Mouse (Mus musculus) hindbrain, embryonic 15.5 days (tissue): Measurements from ENCODE around the gene Ptprf. TPM values are rescaled to one million over a fixed set of nuclear protein-coding genes. Genes with fewer than 3 reads are reported as not detected.

Source experiments
- ATAC-seq: fragments of 200-750 bp; cut with Nextera tagmentation; 2 replicates; pipeline ENCODE4 v1.8.0; 2017; ENCODE audit warnings: low read depth, moderate number of reproducible peaks, moderate TSS enrichment; ENCODE audit not compliant: low FRiP score
- H3K27ac ChIP-seq: fragments of 300-500 bp; sonication (generic); replicated peaks from 2 replicates; pipeline ENCODE4 v1.5.1; 2015; ENCODE audit warnings: mild to moderate bottlenecking, inconsistent platforms
- H3K27me3 ChIP-seq: fragments of 300-500 bp; sonication (generic); 2 replicates; pipeline ENCODE4 v1.6.1; 2015; ENCODE audit warnings: control low read depth, inconsistent platforms
- H3K36me3 ChIP-seq: fragments of 300-500 bp; sonication (generic); 2 replicates; pipeline ENCODE4 v1.6.1; 2015; ENCODE audit warnings: control low read depth, inconsistent platforms
- H3K4me1 ChIP-seq: fragments of 300-500 bp; sonication (generic); replicated peaks from 2 replicates; pipeline ENCODE4 v1.6.1; 2015; ENCODE audit warnings: control low read depth, inconsistent platforms
- H3K4me2 ChIP-seq: fragments of 300-500 bp; sonication (generic); 2 replicates; pipeline ENCODE4 v1.6.1; 2015; ENCODE audit warnings: moderate library complexity, mild to moderate bottlenecking, inconsistent platforms
- H3K4me3 ChIP-seq: fragments of 300-500 bp; sonication (generic); 2 replicates; pipeline ENCODE4 v1.5.1; 2015; ENCODE audit warnings: mild to moderate bottlenecking, inconsistent platforms
- H3K9ac ChIP-seq: fragments of 300-500 bp; sonication (generic); 2 replicates; pipeline ENCODE4 v1.6.1; 2015; ENCODE audit warnings: inconsistent platforms
- H3K9me3 ChIP-seq: fragments of 300-500 bp; sonication (generic); 2 replicates; pipeline ENCODE4 v1.6.1; 2016; ENCODE audit warnings: control low read depth, inconsistent platforms
- WGBS: fragments of 180-500 bp; shearing (Covaris S2); methylation state at CpG from one replicate; pipeline ENCODE4 v1.1.7; 2015; 5-methylcytosine and 5-hydroxymethylcytosine counted together
- polyA plus RNA-seq: library from polyadenylated mRNA; unstranded; fragments of >200 nt; fragmentation: Nextera tagmentation; extraction: Ambion mirVana; gene quantifications from 2 replicates; pipeline ENCODE4 v1.2.1, GENCODE M21; 2015

Gene Ptprf
- polyA plus RNA-seq: 80.0 and 86.3 TPM in 2 replicates

DNA sequence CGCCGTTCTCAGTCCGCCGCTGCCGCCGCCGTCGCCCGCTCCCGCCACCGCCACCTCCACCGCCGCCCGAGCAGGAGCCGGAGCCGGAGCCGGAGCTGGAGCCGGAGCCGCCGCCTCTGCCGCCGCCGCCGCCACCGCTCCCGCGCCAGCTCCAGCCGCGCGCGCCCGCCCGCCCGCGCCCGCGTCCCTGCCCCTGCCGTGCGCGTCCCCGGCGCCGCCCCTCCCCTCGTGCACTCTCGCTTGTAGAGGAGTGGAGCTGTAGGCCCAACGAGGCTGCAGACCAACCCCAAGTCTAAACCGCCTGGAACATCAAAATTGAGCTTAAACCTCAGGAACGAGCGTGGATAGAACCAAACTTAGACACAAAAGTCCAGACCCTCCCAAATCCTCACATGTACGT is at the start of gene Ptprf:
Gene Ptprf (minus strand): TSS at position 175 of the 400 bp plus-strand sequence.
- peak; percentile 69 for ATAC-seq
- peaks cover 45% of the 10 kb centered on the region for H3K4me1 ChIP-seq
- H3K9me3 ChIP-seq: no peaks in the 10 kb centered on the region
- peak within 1 kb of the TSS; percentile 91 for H3K27ac ChIP-seq
- H3K9ac ChIP-seq: peak within 1 kb of the TSS; percentile 95
- H3K4me2 ChIP-seq: peak within 1 kb of the TSS; percentile 92
- H3K4me3 ChIP-seq: peak within 1 kb of the TSS; percentile 83
- WGBS: 1% methylated on average over 17 of the region's 50 CpGs
- H3K36me3 ChIP-seq: no peaks in the 10 kb centered on the region
- no peaks in the 10 kb centered on the region for H3K27me3 ChIP-seq

DNA sequence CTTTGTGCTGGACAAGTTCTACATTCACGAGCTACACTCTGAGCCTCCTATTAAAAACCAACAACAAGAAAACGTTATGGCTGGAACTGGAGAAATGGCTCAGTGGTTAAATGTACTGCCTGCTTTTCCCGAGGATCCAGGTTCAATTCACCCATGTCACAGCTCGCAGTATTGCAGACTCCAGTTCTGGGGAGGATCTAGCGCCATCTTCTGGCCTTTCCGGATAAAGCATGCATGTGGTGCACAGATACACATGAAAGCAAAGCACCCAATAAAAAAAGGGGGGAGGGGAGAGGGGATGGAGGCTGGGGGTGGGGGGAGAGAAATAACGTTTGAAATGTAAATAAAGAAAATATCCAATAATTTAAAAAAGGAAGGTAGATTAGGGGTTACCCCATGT is 45.5 kb upstream of the Ptprf start:
- H3K9ac ChIP-seq: no peak overlapping the region
- no peaks in the 10 kb centered on the region for H3K9me3 ChIP-seq
- 16% methylated on average over 7 of the region's 7 CpGs for WGBS
- H3K4me2 ChIP-seq: no peak overlapping the region
- H3K4me3 ChIP-seq: no peak overlapping the region
- no peaks in the 10 kb centered on the region for H3K27me3 ChIP-seq
- H3K36me3 ChIP-seq: no peaks in the 10 kb centered on the region
- H3K27ac ChIP-seq: no peak overlapping the region
- H3K4me1 ChIP-seq: no peaks in the 10 kb centered on the region
- ATAC-seq: no peak

DNA sequence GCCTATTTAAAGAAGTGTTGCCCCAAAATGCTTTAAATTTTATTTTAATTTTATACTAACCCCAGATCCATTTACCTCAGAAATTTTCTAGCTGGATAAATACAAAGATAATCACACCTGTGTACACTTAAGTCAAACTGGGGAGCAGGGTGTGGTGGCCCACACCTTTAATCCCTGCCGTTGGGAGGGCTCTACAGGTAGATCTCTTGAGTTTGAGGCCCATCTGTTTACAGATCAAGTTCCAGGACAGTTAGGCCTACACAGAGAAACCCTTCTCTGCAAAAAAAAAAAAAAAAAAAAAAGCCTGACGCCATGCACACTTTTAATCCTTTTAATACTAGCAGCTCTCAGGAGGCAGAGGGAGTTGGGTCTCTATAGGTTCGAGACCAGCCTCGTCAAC is 44.8 kb upstream of the Ptprf start:
- Histone ChIP-seq H3K4me3 (no peak overlapping the region), H3K27me3 (no peaks in the 10 kb centered on the region), H3K4me1 (no peaks in the 10 kb centered on the region), H3K27ac (no peak overlapping the region), H3K4me2 (no peak overlapping the region), H3K9me3 (no peaks in the 10 kb centered on the region), H3K9ac (no peak overlapping the region), H3K36me3 (no peaks in the 10 kb centered on the region)
- 86% methylated on average over 4 of the region's 4 CpGs for WGBS
- no peak for ATAC-seq

DNA sequence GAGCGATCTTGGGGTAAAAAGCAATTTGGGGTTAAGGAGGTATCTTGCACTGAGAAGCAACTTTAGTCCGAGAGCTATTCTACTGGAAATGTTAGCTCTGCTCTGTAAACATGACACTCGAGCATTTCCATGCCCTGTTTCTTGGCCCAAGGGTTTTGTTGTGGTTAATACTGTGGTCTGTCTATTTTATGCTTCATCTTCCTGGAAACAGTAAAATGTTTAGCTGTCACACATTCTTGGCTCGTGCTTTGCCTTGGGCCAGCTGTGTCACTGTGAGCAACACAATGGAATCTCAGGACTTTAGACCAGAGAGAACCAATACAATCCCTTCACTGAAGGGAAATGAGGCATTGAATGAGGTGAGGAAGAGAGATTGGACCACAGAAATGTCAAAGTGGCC is 40.6 kb upstream of the Ptprf start:
- no peak overlapping the region for H3K27ac ChIP-seq
- H3K4me3 ChIP-seq: no peak overlapping the region
- H3K4me2 ChIP-seq: no peak overlapping the region
- no peaks in the 10 kb centered on the region for H3K9me3 ChIP-seq
- H3K36me3 ChIP-seq: no peaks in the 10 kb centered on the region
- no peaks in the 10 kb centered on the region for H3K4me1 ChIP-seq
- H3K9ac ChIP-seq: no peak overlapping the region
- no peaks in the 10 kb centered on the region for H3K27me3 ChIP-seq
- 58% methylated on average over 4 of the region's 4 CpGs for WGBS
- no peak for ATAC-seq

DNA sequence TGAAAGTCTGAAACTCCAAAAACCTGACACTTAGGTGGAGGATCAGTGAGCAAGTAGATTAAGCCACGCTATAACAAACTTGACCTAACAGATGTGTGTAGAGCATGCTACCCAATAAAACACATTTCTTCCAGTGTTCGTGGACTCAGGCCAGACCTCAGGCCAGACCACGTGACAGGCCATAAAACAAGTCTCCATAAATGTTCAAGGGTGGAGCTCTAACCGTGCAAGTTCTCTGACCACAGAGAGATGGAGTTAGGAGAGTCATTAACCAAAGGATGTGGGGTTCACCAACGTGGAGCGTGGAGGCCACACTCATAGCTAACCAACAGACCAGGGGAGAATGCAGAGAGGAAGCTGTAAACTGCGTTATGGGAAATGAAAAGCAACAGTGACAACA is 35.3 kb upstream of the Ptprf start:
- Histone ChIP-seq H3K9ac (no peak overlapping the region), H3K4me3 (no peak overlapping the region), H3K4me1 (no peaks in the 10 kb centered on the region), H3K36me3 (no peaks in the 10 kb centered on the region), H3K27ac (no peak overlapping the region), H3K4me2 (no peak overlapping the region), H3K27me3 (no peaks in the 10 kb centered on the region), H3K9me3 (no peaks in the 10 kb centered on the region)
- WGBS: 81% methylated on average over 7 of the region's 7 CpGs
- ATAC-seq: no peak

DNA sequence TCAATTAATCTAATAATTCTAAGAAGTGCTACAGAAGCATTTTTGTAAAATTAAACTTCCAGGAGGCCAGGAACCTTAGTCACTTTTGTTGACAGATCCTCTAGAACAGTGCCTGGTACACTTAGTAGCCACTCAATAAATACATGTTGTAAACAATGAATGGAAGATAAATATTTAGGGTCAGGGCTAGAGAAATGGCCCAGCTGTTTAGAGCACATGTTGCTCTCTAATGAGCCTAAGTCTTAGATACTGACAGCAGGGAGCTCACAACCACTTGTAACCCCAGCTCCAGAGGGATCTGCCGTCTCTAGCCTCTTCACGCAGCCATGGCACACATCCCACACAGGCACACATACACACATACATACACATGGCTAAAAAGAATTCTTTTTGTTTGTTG is 29.4 kb upstream of the Ptprf start:
- H3K36me3 ChIP-seq: no peaks in the 10 kb centered on the region
- no peak overlapping the region for H3K27ac ChIP-seq
- no peak overlapping the region for H3K4me3 ChIP-seq
- no peaks in the 10 kb centered on the region for H3K9me3 ChIP-seq
- no peak overlapping the region for H3K4me2 ChIP-seq
- peaks cover 10% of the 10 kb centered on the region for H3K4me1 ChIP-seq
- ATAC-seq: no peak
- 72% methylated on average over 2 of the region's 2 CpGs for WGBS
- H3K9ac ChIP-seq: no peak overlapping the region
- no peaks in the 10 kb centered on the region for H3K27me3 ChIP-seq

DNA sequence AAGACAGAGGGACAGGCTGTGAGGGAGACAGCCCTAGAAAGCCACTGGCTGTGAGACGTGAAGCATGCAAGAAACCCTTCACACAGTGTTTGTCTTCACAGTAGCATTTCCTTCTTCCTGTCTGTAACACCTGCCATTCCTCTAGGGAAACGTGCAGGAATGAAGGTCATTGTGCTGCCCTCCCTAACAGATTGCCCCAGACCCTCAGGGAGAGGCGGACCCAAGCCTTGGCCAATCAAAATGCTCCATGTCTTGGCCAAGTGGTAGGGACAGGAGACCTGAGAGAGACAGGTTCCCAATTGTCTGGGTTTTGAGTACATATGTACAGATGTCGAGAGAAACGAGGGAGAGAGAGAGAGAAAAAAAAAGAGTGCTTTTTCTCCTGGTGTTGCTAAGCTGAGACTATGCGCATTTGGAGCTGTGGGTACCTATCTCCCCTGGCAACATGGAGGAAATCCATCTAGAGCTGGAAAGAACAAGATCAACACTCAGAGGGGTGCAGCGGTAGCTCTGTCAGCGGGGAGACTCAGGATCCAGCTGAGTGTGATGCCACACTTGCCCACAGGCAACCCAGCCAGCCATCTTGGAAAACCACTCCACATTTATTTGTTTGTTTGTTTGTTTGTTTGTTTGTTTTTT is 28.6 kb upstream of the Ptprf start:
- H3K4me2 ChIP-seq: peak overlapping the region; percentile 21
- H3K36me3 ChIP-seq: no peaks in the 10 kb centered on the region
- no peak overlapping the region for H3K4me3 ChIP-seq
- H3K4me1 ChIP-seq: peaks cover 10% of the 10 kb centered on the region
- no peaks in the 10 kb centered on the region for H3K27me3 ChIP-seq
- 28% methylated on average over 8 of the region's 8 CpGs for WGBS
- no peak overlapping the region for H3K27ac ChIP-seq
- no peaks in the 10 kb centered on the region for H3K9me3 ChIP-seq
- ATAC-seq: peak; percentile 57
- H3K9ac ChIP-seq: no peak overlapping the region

DNA sequence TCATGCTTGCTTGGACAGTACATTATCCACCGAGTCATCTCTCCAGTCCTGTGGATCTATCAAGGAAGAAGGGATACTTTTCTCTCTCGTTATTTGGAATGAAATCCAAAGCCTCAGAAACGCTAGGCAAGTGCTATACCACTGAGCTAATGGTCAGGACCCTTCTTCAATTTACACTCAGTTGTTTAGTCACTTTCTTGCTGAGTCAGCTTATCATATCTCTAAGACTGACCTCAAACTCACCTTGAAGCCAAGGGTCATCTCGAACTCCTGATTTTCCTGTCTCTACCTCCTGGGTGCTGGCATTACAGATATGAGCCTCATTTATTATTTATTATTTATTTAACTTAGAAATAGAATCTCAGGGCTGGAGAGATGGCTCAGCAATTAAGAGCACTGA is 25.5 kb upstream of the Ptprf start:
- no peaks in the 10 kb centered on the region for H3K9me3 ChIP-seq
- ATAC-seq: no peak
- H3K27ac ChIP-seq: no peak overlapping the region
- H3K4me2 ChIP-seq: no peak overlapping the region
- H3K27me3 ChIP-seq: no peaks in the 10 kb centered on the region
- H3K9ac ChIP-seq: no peak overlapping the region
- no peaks in the 10 kb centered on the region for H3K36me3 ChIP-seq
- 85% methylated on average over 4 of the region's 4 CpGs for WGBS
- H3K4me3 ChIP-seq: no peak overlapping the region
- H3K4me1 ChIP-seq: peaks cover 10% of the 10 kb centered on the region

DNA sequence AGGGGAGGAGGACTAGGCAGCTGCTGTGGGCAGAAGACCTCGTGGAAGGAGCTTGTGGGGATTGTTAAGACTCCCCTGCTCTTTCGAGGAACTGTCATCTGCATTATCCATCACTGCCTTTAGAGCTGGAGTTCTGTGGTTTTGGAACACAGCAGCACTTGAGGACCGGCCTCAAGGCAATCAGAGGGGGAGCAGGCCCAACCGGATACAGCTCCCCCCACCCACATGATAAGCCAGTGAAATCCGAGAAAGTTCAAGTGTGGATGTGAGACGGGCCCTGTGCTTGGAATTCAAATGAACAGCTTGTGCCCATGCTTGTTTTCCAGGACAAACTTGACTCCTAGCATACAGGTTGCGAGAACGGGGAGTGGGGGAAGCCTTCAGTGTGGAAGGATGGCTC is 24.1 kb upstream of the Ptprf start:
- no peaks in the 10 kb centered on the region for H3K36me3 ChIP-seq
- no peaks in the 10 kb centered on the region for H3K9me3 ChIP-seq
- peaks cover 10% of the 10 kb centered on the region for H3K4me1 ChIP-seq
- H3K4me3 ChIP-seq: no peak overlapping the region
- no peaks in the 10 kb centered on the region for H3K27me3 ChIP-seq
- H3K27ac ChIP-seq: no peak overlapping the region
- ATAC-seq: no peak
- 63% methylated on average over 8 of the region's 8 CpGs for WGBS
- H3K9ac ChIP-seq: no peak overlapping the region
- H3K4me2 ChIP-seq: no peak overlapping the region

DNA sequence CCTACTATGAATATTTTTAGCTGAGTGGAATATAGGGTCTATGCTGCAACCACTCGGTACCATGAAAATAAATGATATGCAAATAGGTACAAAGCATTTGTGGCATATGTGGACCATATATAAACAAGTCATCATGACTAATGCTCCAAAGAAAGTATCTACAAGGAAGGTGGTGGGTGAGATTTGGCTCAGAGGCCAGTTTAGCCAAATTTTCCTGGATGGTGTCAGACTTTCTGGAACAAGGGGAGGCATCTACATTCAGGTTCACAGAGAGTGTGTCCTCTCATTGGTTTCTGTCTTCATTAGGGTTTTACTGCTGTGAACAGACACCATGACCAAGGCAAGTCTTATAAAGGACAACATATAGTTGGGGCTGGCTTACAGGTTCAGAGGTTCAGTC is 19.3 kb upstream of the Ptprf start:
- 96% methylated on average over 1 of the region's 1 CpGs for WGBS
- Histone ChIP-seq H3K27ac (no peak overlapping the region), H3K27me3 (no peaks in the 10 kb centered on the region), H3K9me3 (no peaks in the 10 kb centered on the region), H3K4me1 (no peaks in the 10 kb centered on the region), H3K9ac (no peak overlapping the region), H3K4me3 (no peak overlapping the region), H3K4me2 (no peak overlapping the region), H3K36me3 (no peaks in the 10 kb centered on the region)
- ATAC-seq: no peak

DNA sequence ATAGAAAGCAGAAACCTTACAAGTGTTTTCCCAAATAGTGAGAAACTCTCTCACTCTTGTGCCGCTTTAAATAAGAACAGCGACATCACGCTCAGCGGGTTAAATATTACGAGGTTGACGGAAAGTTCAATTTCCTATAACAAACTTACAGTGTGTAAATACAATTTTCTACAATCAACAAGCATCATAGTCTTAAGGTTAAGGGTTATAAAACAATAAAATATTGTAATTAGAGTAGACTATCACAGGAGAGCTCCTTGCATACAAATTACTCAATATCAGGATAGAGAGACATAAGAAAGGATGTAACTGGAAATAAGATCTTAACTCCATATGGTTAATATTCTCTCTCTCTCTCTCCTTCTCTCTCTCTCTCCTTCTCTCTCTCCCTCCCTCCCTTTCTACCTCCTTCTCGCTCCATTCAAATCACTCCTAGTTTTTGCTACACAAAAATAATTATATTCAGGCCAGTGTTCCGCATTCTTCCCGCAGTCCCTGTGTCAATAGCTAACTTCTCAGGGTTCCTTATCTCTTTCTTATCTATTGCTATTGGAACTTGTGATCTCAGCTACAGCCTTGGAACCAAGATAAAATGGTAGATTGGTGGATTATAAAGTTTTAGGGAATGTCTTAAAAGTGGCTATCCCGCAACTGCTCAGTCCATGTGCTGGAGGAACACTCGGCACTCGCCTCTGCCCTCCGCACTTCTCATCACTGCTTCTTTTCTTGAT is 16.5 kb upstream of the Ptprf start:
- Histone ChIP-seq H3K4me2 (no peak overlapping the region), H3K4me3 (no peak overlapping the region), H3K36me3 (no peaks in the 10 kb centered on the region), H3K27ac (no peak overlapping the region), H3K9me3 (no peaks in the 10 kb centered on the region), H3K9ac (no peak overlapping the region), H3K27me3 (no peaks in the 10 kb centered on the region), H3K4me1 (no peaks in the 10 kb centered on the region)
- ATAC-seq: no peak
- WGBS: 89% methylated on average over 13 of the region's 13 CpGs

DNA sequence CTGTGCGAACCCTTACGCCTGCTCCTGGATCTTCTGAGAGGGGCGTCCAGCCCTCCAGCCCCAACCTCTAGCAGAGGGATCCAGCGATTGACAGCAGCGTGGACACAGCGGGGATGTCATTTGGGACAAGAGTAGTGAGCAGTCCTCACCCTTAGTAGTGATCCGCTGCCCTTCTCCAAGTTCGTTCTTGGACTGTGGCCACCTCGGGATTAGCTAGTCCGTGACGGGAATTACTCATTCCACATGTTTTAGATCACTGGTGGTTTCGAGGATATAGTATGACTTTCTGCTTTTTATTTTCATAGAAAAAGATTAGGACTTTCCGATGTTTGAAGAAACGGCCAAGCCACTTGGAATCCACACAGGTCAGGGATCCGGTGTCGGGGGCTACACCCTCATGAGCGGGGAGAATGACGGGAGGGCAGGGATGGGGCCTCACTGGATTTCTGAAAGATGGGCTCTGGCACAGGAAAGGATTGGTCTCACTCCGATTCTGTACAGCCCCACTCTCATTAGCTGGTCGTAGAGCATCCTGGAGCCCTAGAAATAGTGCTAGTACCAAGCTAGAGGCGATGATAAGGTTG is 15.0 kb upstream of the Ptprf start:
- Histone ChIP-seq H3K27ac (no peak overlapping the region), H3K4me3 (no peak overlapping the region), H3K4me2 (no peak overlapping the region), H3K36me3 (no peaks in the 10 kb centered on the region), H3K9me3 (no peaks in the 10 kb centered on the region), H3K27me3 (no peaks in the 10 kb centered on the region), H3K4me1 (no peaks in the 10 kb centered on the region), H3K9ac (no peak overlapping the region)
- 89% methylated on average over 21 of the region's 21 CpGs for WGBS
- ATAC-seq: no peak
